Mouse (Mus musculus): Measurements from ENCODE around the gene Erbin.

DNA sequence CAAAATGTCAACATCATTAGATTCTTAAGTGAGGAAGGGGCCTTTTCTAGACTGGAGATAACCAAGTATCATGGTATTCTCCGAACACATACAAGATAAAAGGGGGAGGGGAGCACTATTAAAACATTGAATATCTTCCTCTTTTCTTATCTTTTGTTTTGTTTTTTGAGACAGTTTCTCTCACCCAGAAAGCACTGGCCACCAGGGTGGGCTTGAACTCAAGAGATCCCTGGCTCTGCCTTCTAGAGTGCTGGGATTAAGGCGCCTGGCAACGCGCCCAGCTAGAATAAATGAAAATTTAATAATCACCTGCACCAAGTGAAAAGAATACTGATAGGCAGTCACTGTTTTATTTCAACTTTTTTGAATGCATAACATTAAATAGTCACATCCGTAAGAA, 147.4 kb downstream of the Erbin start:
- TF ChIP-seq POLR2A (IDR thresholded peaks at IDR 0.05; ENCODE audit: extremely low read depth, insufficient read depth, low read length) = no peak
- TF ChIP-seq CTCF (IDR thresholded peaks at IDR 0.05; ENCODE audit: low read depth, low read length) = no peak

Data from liver, adult 2 months (tissue).